8 mouse cellular contexts compared by ENCODE assay signal in genomic region chr2:153496301-153496700, GRCm38 (mm10). TPM values are rescaled to one million over a fixed set of nuclear protein-coding genes. Genes with fewer than 3 reads are reported as not detected.
DNase-seq lines count a peak whose midpoint lies in the region; ATAC-seq and TF ChIP-seq lines count a peak whose summit lies in the region.

No protein-coding gene starts in this region.

- 0 out of 2 replicates have a peak overlapping the region, but pooled peaks have one; percentile 46 for H3K27ac ChIP-seq in lung, embryonic 14.5 days (ENCODE audit: low read depth)
- H3K27ac ChIP-seq in forebrain, embryonic 12.5 days, result peak overlapping the region; percentile 89

- DNase-seq in lung, embryonic 14.5 days, result no peak
- DNase-seq in lung, postnatal 25 days (ENCODE audit: low spot score), result no peak
- peak; percentile 39 for DNase-seq in liver
- no peak for DNase-seq in retina, embryonic 14.5 days (ENCODE audit: low spot score)
- DNase-seq in adrenal gland, postnatal 25 days, result no peak
- DNase-seq in Muller cell, postnatal 12 days (ENCODE audit: inconsistent ontology term), result no peak

- TF ChIP-seq CTCF in lung, embryonic 14.5 days (IDR thresholded peaks at IDR 0.05; ENCODE audit: low read depth), result no peak

- no peak overlapping the region for H3ac ChIP-seq in myocyte (ENCODE audit: control insufficient read depth, insufficient read length)

- H3K36me3 ChIP-seq in lung, embryonic 14.5 days (ENCODE audit: insufficient read depth), result no peaks in the 10 kb centered on the region
- no peaks in the 10 kb centered on the region for H3K36me3 ChIP-seq in forebrain, embryonic 12.5 days (replicated peaks)
- no peaks in the 10 kb centered on the region for H3K36me3 ChIP-seq in myocyte (ENCODE audit: control insufficient read depth, insufficient read depth)

- H3K9ac ChIP-seq in lung, embryonic 14.5 days, result no peak overlapping the region
- no peak overlapping the region; the same call in 1 of the 2 replicates for H3K9ac ChIP-seq in forebrain, embryonic 12.5 days

- no peak overlapping the region for H3K4me3 ChIP-seq in lung, embryonic 14.5 days (ENCODE audit: low read depth, low read length)
- no peak overlapping the region for H3K4me3 ChIP-seq in forebrain, embryonic 12.5 days (replicated peaks)
- no peak overlapping the region for H3K4me3 ChIP-seq in myocyte

- peaks cover 30% of the 10 kb centered on the region for H3K4me1 ChIP-seq in lung, embryonic 14.5 days (ENCODE audit: insufficient read depth)
- H3K4me1 ChIP-seq in forebrain, embryonic 12.5 days, result peaks cover 61% of the 10 kb centered on the region

- no peak overlapping the region for H3K4me2 ChIP-seq in lung, embryonic 14.5 days
- H3K4me2 ChIP-seq in forebrain, embryonic 12.5 days, result no peak overlapping the region
- H3K4me2 ChIP-seq in myocyte (ENCODE audit: low read depth), result no peak overlapping the region

- 81% methylated on average over 6 of the region's 6 CpGs for WGBS in lung, embryonic 14.5 days
- 86% methylated on average over 6 of the region's 6 CpGs for WGBS in forebrain, embryonic 12.5 days

- H3K27me3 ChIP-seq in lung, embryonic 14.5 days (ENCODE audit: insufficient read depth, low read length), result peaks cover 10% of the 10 kb centered on the region; the same call in 1 of the 2 replicates
- peaks cover 34% of the 10 kb centered on the region for H3K27me3 ChIP-seq in forebrain, embryonic 12.5 days
- H3K27me3 ChIP-seq in myocyte (ENCODE audit: control insufficient read depth, insufficient read depth, insufficient read length), result peaks cover 4% of the 10 kb centered on the region

- no peak for TF ChIP-seq POLR2A in myocyte (IDR thresholded peaks at IDR 0.05; ENCODE audit: insufficient read length, low read depth)

- H3K79me2 ChIP-seq in myocyte (ENCODE audit: control insufficient read depth, insufficient read depth), result no peaks in the 10 kb centered on the region

- no peak for ATAC-seq in lung, embryonic 14.5 days (ENCODE audit: insufficient read depth)
- ATAC-seq in forebrain, embryonic 12.5 days (ENCODE audit: low FRiP score), result no peak

- no peaks in the 10 kb centered on the region for H3K9me3 ChIP-seq in lung, embryonic 14.5 days (ENCODE audit: low read depth, low read length)
- H3K9me3 ChIP-seq in forebrain, embryonic 12.5 days, result no peaks in the 10 kb centered on the region

TF ChIP-seq in myocyte, 11 proteins besides CTCF, POLR2A, EP300 and RAD21:
- TF ChIP-seq SRF (IDR thresholded peaks at IDR 0.05; ENCODE audit: control insufficient read depth, insufficient read length, low read depth) (no peak), USF1 (IDR thresholded peaks at IDR 0.05; ENCODE audit: low read depth) (peak; percentile 53)

RNA-seq across cellular contexts. Expression of gene 4930404H24Rik, which starts 3.7 kb away (rescaled TPM):
- polyA plus RNA-seq in lung, embryonic 14.5 days (2014; fragmentation: Nextera tagmentation; extraction: Ambion mirVana), result not detected in 2 replicates
- not detected in 2 replicates for polyA plus RNA-seq in forebrain, embryonic 12.5 days (2016; fragmentation: Nextera tagmentation; extraction: Ambion mirVana)
- polyA plus RNA-seq in myocyte (2012; fragmentation: generic; extraction: Trizol), result not detected
- not detected in 2 replicates for total RNA-seq in adrenal gland, postnatal 25 days (2021)

RNA-seq across cellular contexts. Expression of gene Nol4l, which starts 33.5 kb away (rescaled TPM):
- polyA plus RNA-seq in lung, embryonic 14.5 days (2014; fragmentation: Nextera tagmentation; extraction: Ambion mirVana), result 13.6 and 13.9 TPM in 2 replicates
- polyA plus RNA-seq in forebrain, embryonic 12.5 days (2016; fragmentation: Nextera tagmentation; extraction: Ambion mirVana), result 31.4 and 34.5 TPM in 2 replicates
- polyA plus RNA-seq in myocyte (2012; fragmentation: generic; extraction: Trizol), result 0.44 TPM
- total RNA-seq in adrenal gland, postnatal 25 days (2021), result 12.7 and 16.1 TPM in 2 replicates

Comparison
In these comparisons a context has a peak if more than half of its experiments do, and no peak if none do; other contexts are left out.
1. RNA of gene Nol4l, which starts 33.5 kb away (polyA plus RNA-seq): 31.4 to 34.5 TPM in forebrain, embryonic 12.5 days and 13.6 to 13.9 TPM in lung, embryonic 14.5 days; 0.44 TPM in myocyte (single experiment); every median in the first group is over 10 times any median in the second.